ENCODE assay signal across 12 mouse cellular contexts in genomic region chr9:32925036-32925435, GRCm38 (mm10).
"Had no signal": no experiment of that assay in that cellular context is flagged by ENCODE, and none has a peak within 500 bp of the region (broad histone marks: within the 10 kb centered on the region; RNA-seq: fewer than 3 reads in every experiment).

No protein-coding gene starts in this region.

- H3K4me1 ChIP-seq: kidney, embryonic 15.5 days; limb, embryonic 15.5 days; liver, embryonic 12.5 days; midbrain, embryonic 15.5 days; neural tube, embryonic 12.5 days had no signal

- H3K9ac ChIP-seq: kidney, embryonic 15.5 days; limb, embryonic 15.5 days; liver, embryonic 12.5 days; lung, embryonic 14.5 days; midbrain, embryonic 15.5 days; neural tube, embryonic 12.5 days had no signal

- H3K4me2 ChIP-seq: kidney, embryonic 15.5 days; limb, embryonic 15.5 days; liver, embryonic 12.5 days; lung, embryonic 14.5 days; midbrain, embryonic 11.5 days; midbrain, embryonic 15.5 days; neural tube, embryonic 12.5 days had no signal

- H3K4me3 ChIP-seq: kidney, embryonic 15.5 days; limb, embryonic 15.5 days; liver, embryonic 12.5 days; midbrain, embryonic 15.5 days; neural tube, embryonic 12.5 days had no signal

- ATAC-seq: liver, embryonic 12.5 days; midbrain, embryonic 15.5 days had no signal

- H3K9me3 ChIP-seq: kidney, embryonic 15.5 days; limb, embryonic 15.5 days; liver, embryonic 12.5 days; midbrain, embryonic 15.5 days; neural tube, embryonic 12.5 days had no signal

- H3K27ac ChIP-seq: kidney, embryonic 15.5 days; limb, embryonic 15.5 days; liver, embryonic 12.5 days; midbrain, embryonic 15.5 days; neural tube, embryonic 12.5 days had no signal

- H3K27me3 ChIP-seq: kidney, embryonic 15.5 days; limb, embryonic 15.5 days; liver, embryonic 12.5 days; midbrain, embryonic 15.5 days; neural tube, embryonic 12.5 days had no signal

- H3K36me3 ChIP-seq: kidney, embryonic 15.5 days; limb, embryonic 15.5 days; liver, embryonic 12.5 days; midbrain, embryonic 15.5 days; neural tube, embryonic 12.5 days had no signal

- DNase-seq: kidney, adult 2 months; kidney, postnatal 25 days; lung, embryonic 14.5 days; lung, postnatal 4 days; spleen, adult 18-20 months; thymus, postnatal 25 days had no signal
